Mouse (Mus musculus) myocyte (in vitro differentiated cells): ENCODE measurements at regions not wholly inside any gene's neighbourhood (a gene's known extent, or its start where the extent isn't known, plus 50 kb on each side); places are given as distances from the start of the nearest gene placed in this dataset.
A peak's percentile ranks its signal among the peaks of the same experiment; 100 is the strongest.

Experiments used
- H3K27me3 ChIP-seq: one replicate; pipeline ENCODE4 v1.6.1; 2011; ENCODE audit not compliant: control insufficient read depth, insufficient read depth, insufficient read length
- H3K36me3 ChIP-seq: one replicate; pipeline ENCODE4 v1.6.1; 2011; ENCODE audit not compliant: control insufficient read depth, insufficient read depth
- H3K4me2 ChIP-seq: one replicate; pipeline ENCODE4 v1.6.1; 2011; ENCODE audit warnings: low read depth, control low read depth
- H3K4me3 ChIP-seq: one replicate; pipeline ENCODE4 v1.5.1; 2011; ENCODE audit warnings: mild to moderate bottlenecking, control low read depth, moderate library complexity
- H3K79me2 ChIP-seq: one replicate; pipeline ENCODE4 v1.6.1; 2011; ENCODE audit not compliant: control insufficient read depth, insufficient read depth
- H3ac ChIP-seq: one replicate; pipeline ENCODE4 v1.6.1; 2011; ENCODE audit not compliant: control insufficient read depth, insufficient read length
- CEBPB ChIP-seq: IDR thresholded peaks from 2 replicates; pipeline ENCODE4 v1.6.1; 2011; ENCODE audit warnings: mild to moderate bottlenecking, moderate library complexity; ENCODE audit not compliant: poor library complexity, insufficient read depth, severe bottlenecking
- E2F4 ChIP-seq: IDR thresholded peaks from one replicate; pipeline ENCODE4 v1.6.1; 2011; ENCODE audit warnings: mild to moderate bottlenecking, control low read depth, moderate library complexity; ENCODE audit not compliant: insufficient read depth
- MAX ChIP-seq: IDR thresholded peaks from one replicate; pipeline ENCODE4 v1.6.1; 2011; ENCODE audit warnings: low read depth, mild to moderate bottlenecking, control low read depth
- MYOD1 ChIP-seq, 3 experiments: IDR thresholded peaks; one replicate each; pipeline ENCODE4 v1.6.1; 2011; ENCODE audit warnings: control low read depth in 2 of 3, low read depth in 2 of 3, mild to moderate bottlenecking in 2 of 3, moderate library complexity in 1 of 3; ENCODE audit not compliant: insufficient read length in 2 of 3, control insufficient read depth in 1 of 3
- MYOG ChIP-seq, 3 experiments: IDR thresholded peaks; one replicate each; pipeline ENCODE4 v1.6.1; 2011; ENCODE audit warnings: control low read depth in 2 of 3, low read depth in 2 of 3, mild to moderate bottlenecking in 2 of 3; ENCODE audit not compliant: insufficient read length in 2 of 3, control insufficient read depth in 1 of 3, insufficient read depth in 1 of 3
- POLR2A ChIP-seq: IDR thresholded peaks from one replicate; pipeline ENCODE4 v1.6.1; 2011; ENCODE audit warnings: low read depth, mild to moderate bottlenecking, control low read depth, moderate library complexity; ENCODE audit not compliant: insufficient read length
- POLR2AphosphoS2 ChIP-seq: IDR thresholded peaks from one replicate; pipeline ENCODE4 v1.6.1; 2011; ENCODE audit warnings: low read depth, control low read depth; ENCODE audit not compliant: insufficient read length
- REST ChIP-seq: IDR thresholded peaks from one replicate; pipeline ENCODE4 v1.6.1; 2011; ENCODE audit warnings: mild to moderate bottlenecking, control low read depth, moderate library complexity; ENCODE audit not compliant: insufficient read depth, insufficient read length
- SRF ChIP-seq: IDR thresholded peaks from one replicate; pipeline ENCODE4 v1.6.1; 2011; ENCODE audit warnings: low read depth; ENCODE audit not compliant: control insufficient read depth, insufficient read length
- TCF12 ChIP-seq: IDR thresholded peaks from one replicate; pipeline ENCODE4 v1.6.1; 2011; ENCODE audit warnings: mild to moderate bottlenecking, control low read depth; ENCODE audit not compliant: poor library complexity, insufficient read depth, severe bottlenecking
- TCF3 ChIP-seq: IDR thresholded peaks from one replicate; pipeline ENCODE4 v1.6.1; 2011; ENCODE audit warnings: low read depth, control low read depth; ENCODE audit not compliant: insufficient read length
- USF1 ChIP-seq: IDR thresholded peaks from one replicate; pipeline ENCODE4 v1.6.1; 2011; ENCODE audit warnings: low read depth, mild to moderate bottlenecking, control low read depth, moderate library complexity

DNA sequence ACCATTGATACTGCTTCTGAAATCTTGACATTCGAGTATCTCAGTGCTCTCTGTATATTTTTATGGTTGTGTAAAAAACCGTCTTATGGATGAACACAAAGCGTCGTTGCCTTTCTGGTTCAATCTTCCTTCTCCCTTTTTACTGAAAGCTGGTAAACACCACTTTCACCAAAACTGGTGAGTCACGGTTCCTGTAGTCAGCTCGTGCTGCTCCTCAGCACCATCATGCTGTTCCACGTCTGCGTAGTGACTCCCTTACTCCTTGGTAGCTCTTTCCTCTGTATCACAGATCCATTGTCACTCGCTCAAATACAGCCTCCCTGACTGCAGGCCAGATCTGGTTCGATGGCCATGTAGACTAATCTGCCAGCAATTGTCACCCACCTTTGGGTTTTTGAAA lies 346.2 kb upstream of the Zmiz1 start:
- TF ChIP-seq TCF12, result no peak
- no peak for TF ChIP-seq CEBPB
- no peak for TF ChIP-seq SRF
- TF ChIP-seq MYOD1 (IDR thresholded peaks at IDR 0.05; ENCODE audit: control insufficient read depth in 1 of 3, insufficient read length in 2 of 3, low read depth in 2 of 3), result no peak
- TF ChIP-seq MAX, result no peak
- TF ChIP-seq REST, result no peak
- TF ChIP-seq POLR2AphosphoS2, result no peak
- TF ChIP-seq E2F4, result no peak
- Histone ChIP-seq H3K27me3 (no peaks in the 10 kb centered on the region), H3K79me2 (no peaks in the 10 kb centered on the region), H3K36me3 (no peaks in the 10 kb centered on the region), H3K4me3 (no peak overlapping the region), H3K4me2 (peak overlapping the region; percentile 40), H3ac (no peak overlapping the region)

- Histone ChIP-seq H3K79me2 (no peaks in the 10 kb centered on the region), H3K36me3 (no peaks in the 10 kb centered on the region), H3ac (no peak overlapping the region), H3K4me3 (no peak overlapping the region), H3K4me2 (peak overlapping the region; percentile 40), H3K27me3 (no peaks in the 10 kb centered on the region)
- TF ChIP-seq CEBPB, result no peak
- TF ChIP-seq MYOG (IDR thresholded peaks at IDR 0.05; ENCODE audit: control insufficient read depth in 1 of 3, insufficient read depth in 1 of 3, insufficient read length in 2 of 3, low read depth in 2 of 3), result no peak
- no peak for TF ChIP-seq SRF
- TF ChIP-seq E2F4, result no peak
- no peak for TF ChIP-seq POLR2AphosphoS2
- no peak for TF ChIP-seq TCF12
- TF ChIP-seq TCF3, result no peak
- TF ChIP-seq USF1, result no peak
- TF ChIP-seq MYOD1 (IDR thresholded peaks at IDR 0.05; ENCODE audit: control insufficient read depth in 1 of 3, insufficient read length in 2 of 3, low read depth in 2 of 3), result no peak
- TF ChIP-seq REST, result no peak
- TF ChIP-seq MAX, result no peak
- no peak for TF ChIP-seq POLR2A
Observed at GRCm38 (mm10) chr14:25113326-25113725, 345.7 kb upstream of the Zmiz1 start.

- Histone ChIP-seq H3ac (no peak overlapping the region), H3K27me3 (no peaks in the 10 kb centered on the region), H3K4me2 (no peak overlapping the region), H3K4me3 (no peak overlapping the region), H3K36me3 (no peaks in the 10 kb centered on the region), H3K79me2 (no peaks in the 10 kb centered on the region)
- TF ChIP-seq E2F4 (no peak), REST (no peak), POLR2AphosphoS2 (no peak), CEBPB (no peak), POLR2A (no peak), TCF3 (no peak), TCF12 (no peak), MAX (no peak), MYOG (IDR thresholded peaks at IDR 0.05; ENCODE audit: control insufficient read depth in 1 of 3, insufficient read depth in 1 of 3, insufficient read length in 2 of 3, low read depth in 2 of 3) (no peak), MYOD1 (IDR thresholded peaks at IDR 0.05; ENCODE audit: control insufficient read depth in 1 of 3, insufficient read length in 2 of 3, low read depth in 2 of 3) (no peak), USF1 (no peak), SRF (no peak)
Observed at GRCm38 (mm10) chr14:25116424-25116823, 342.6 kb upstream of the Zmiz1 start.

GRCm38 (mm10) chr14:25119999-25120398 lies 339.0 kb upstream of the Zmiz1 start:
- Histone ChIP-seq H3K4me2 (no peak overlapping the region), H3K4me3 (no peak overlapping the region), H3K79me2 (no peaks in the 10 kb centered on the region), H3K27me3 (no peaks in the 10 kb centered on the region), H3K36me3 (no peaks in the 10 kb centered on the region), H3ac (no peak overlapping the region)
- TF ChIP-seq MYOD1 (IDR thresholded peaks at IDR 0.05; ENCODE audit: control insufficient read depth in 1 of 3, insufficient read length in 2 of 3, low read depth in 2 of 3), result no peak
- no peak for TF ChIP-seq MYOG (IDR thresholded peaks at IDR 0.05; ENCODE audit: control insufficient read depth in 1 of 3, insufficient read depth in 1 of 3, insufficient read length in 2 of 3, low read depth in 2 of 3)
- no peak for TF ChIP-seq E2F4
- TF ChIP-seq TCF3, result no peak
- no peak for TF ChIP-seq SRF
- TF ChIP-seq POLR2AphosphoS2, result no peak
- no peak for TF ChIP-seq TCF12
- no peak for TF ChIP-seq CEBPB
- no peak for TF ChIP-seq REST
- no peak for TF ChIP-seq USF1
- TF ChIP-seq MAX, result no peak
- no peak for TF ChIP-seq POLR2A

DNA sequence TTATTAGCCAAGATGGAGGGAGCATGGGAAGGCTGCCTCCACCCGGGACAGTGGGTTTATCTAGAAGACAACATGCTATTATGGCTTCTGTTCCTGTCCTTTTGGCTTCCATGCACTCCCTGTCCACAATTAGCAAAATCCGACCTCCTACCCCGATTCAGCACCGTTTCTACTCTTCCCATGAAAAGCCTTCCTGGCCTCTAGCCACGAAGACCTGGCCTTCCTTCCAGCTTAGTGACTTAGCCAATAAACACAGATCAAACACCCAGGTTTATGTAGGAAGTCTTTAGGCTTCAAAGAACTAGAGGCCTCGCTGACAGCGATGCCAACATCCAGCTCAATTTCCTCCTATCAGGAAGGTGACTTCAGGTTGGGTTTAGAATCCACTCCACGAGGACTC lies 338.5 kb upstream of the Zmiz1 start:
- H3K36me3 ChIP-seq, result no peaks in the 10 kb centered on the region
- no peak overlapping the region for H3K4me3 ChIP-seq
- no peaks in the 10 kb centered on the region for H3K79me2 ChIP-seq
- no peak overlapping the region for H3ac ChIP-seq
- TF ChIP-seq MYOD1 (IDR thresholded peaks at IDR 0.05; ENCODE audit: control insufficient read depth in 1 of 3, insufficient read length in 2 of 3, low read depth in 2 of 3) (no peak), SRF (no peak), CEBPB (no peak), REST (no peak), MAX (no peak), POLR2A (no peak), TCF3 (no peak), E2F4 (no peak), USF1 (no peak), TCF12 (no peak), POLR2AphosphoS2 (no peak), MYOG (IDR thresholded peaks at IDR 0.05; ENCODE audit: control insufficient read depth in 1 of 3, insufficient read depth in 1 of 3, insufficient read length in 2 of 3, low read depth in 2 of 3) (no peak)
- no peak overlapping the region for H3K4me2 ChIP-seq
- no peaks in the 10 kb centered on the region for H3K27me3 ChIP-seq
